Mouse (Mus musculus): ENCODE measurements around the gene Krt87. TPM values are rescaled to one million over a fixed set of nuclear protein-coding genes. Genes with fewer than 3 reads are reported as not detected.

The Krt87 gene
- total RNA-seq, 2 experiments from 2014 or later = not detected

Other genes with a start within 250 kb of the Krt87 start
- 10 to 100 TPM; 12.9 to 14.0 TPM for gene Grasp, start 214.6 kb downstream of the Krt87 start, total RNA-seq (2021)
- gene Nr4a1, start 184.5 kb downstream of the Krt87 start, total RNA-seq (2021) = 10 to 100 TPM; 14.0 to 63.1 TPM
- 10 to 100 TPM; 24.7 to 25.5 TPM for gene Atg101, start 154.5 kb downstream of the Krt87 start, total RNA-seq (2021)
- gene 6030408B16Rik, start 145.6 kb downstream of the Krt87 start, total RNA-seq (2021) = 1 to 10 TPM; 1.7 to 1.8 TPM
- 1 to 10 TPM; 1.1 to 1.6 TPM for gene Krt80, start 68.6 kb downstream of the Krt87 start, total RNA-seq (2021)
- 1 to 10 TPM; 3.2 to 3.4 TPM for gene Krt7, start 27.8 kb downstream of the Krt87 start, total RNA-seq (2021)
- not detected for gene Krt88, start 8.9 kb upstream of the Krt87 start, total RNA-seq (2021)
- not detected for gene Krt81, start 24.9 kb upstream of the Krt87 start, total RNA-seq (2021)
- gene Krt86, start 34.7 kb upstream of the Krt87 start, total RNA-seq (2021) = not detected
- not detected for gene Krt83, start 52.7 kb upstream of the Krt87 start, total RNA-seq (2021)
- gene Gm49425, start 78.5 kb upstream of the Krt87 start, total RNA-seq (2021) = not detected
- gene Krt84, start 94.0 kb upstream of the Krt87 start, total RNA-seq (2021) = under 1 TPM in 1 of 2 experiments, not detected in 1; 0.15 TPM
- gene Krt82, start 111.9 kb upstream of the Krt87 start, total RNA-seq (2021) = not detected
- gene Krt90, start 124.1 kb upstream of the Krt87 start, total RNA-seq (2021) = under 1 TPM in 1 of 2 experiments, not detected in 1; 0.14 TPM
- gene Krt75, start 135.1 kb upstream of the Krt87 start, total RNA-seq (2021) = not detected
- not detected for gene Gm5414, start 189.4 kb upstream of the Krt87 start, total RNA-seq (2021)
- not detected for gene Gm5478, start 208.6 kb upstream of the Krt87 start, total RNA-seq (2021)
- under 1 TPM in 1 of 2 experiments, not detected in 1; 0.22 TPM for gene Krt6b, start 241.5 kb upstream of the Krt87 start, total RNA-seq (2021)

Measured in heart, postnatal 14 days (tissue).